Mouse (Mus musculus) bone marrow macrophage, adult 2 months (primary cell): ENCODE measurements around the gene Gsap.

Experiments
- CTCF ChIP-seq: IDR thresholded peaks from 2 replicates; pipeline ENCODE4 v1.5.1; 2012; ENCODE audit warnings: low read depth, mild to moderate bottlenecking, low read length, moderate library complexity
- POLR2A ChIP-seq: IDR thresholded peaks from 2 replicates; pipeline ENCODE4 v1.6.1; 2012; ENCODE audit warnings: mild to moderate bottlenecking, low read depth, low read length, borderline replicate concordance

- TF ChIP-seq CTCF (no peak), POLR2A (no peak)
Measured at GRCm38 (mm10) chr5:21254731-21255525, 68.9 kb downstream of the Gsap start.
